10 mouse cellular contexts compared by ENCODE assay signal in the genomic region with DNA sequence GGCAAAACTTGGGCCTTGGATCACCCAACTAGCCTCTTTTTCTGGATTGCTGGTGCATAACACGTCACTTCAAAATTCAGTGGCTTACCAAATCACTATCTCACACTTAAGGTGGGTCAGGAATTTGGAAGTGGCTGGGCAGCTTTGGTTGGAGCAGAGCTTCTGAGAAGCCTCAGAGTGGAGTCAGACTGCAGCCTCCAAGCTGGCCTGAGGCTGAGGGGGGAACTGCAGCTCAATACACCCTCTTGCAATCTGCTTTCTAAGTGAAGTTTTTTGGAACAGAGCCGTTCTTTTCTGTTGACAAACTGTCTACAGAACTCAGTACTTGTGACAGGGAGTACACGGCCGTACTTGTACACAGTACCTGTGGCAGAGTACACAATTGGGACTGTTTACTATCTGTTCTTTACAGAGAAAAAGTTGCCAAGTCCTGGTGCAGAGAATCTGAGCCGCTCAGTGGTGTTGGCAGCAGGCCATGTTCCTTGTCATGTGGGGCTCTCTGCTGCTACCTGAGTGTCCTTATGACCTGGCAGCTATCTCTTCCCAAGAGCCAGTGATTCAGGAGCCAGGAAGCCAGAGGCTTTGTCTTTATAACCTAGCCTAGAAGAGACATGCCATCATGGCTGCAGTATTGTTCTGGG.
DNase-seq lines count a peak whose midpoint lies in the region; ATAC-seq and TF ChIP-seq lines count a peak whose summit lies in the region.
"Had no signal": no experiment of that assay in that cellular context is flagged by ENCODE, and none has a peak within 500 bp of the region (broad histone marks: within the 10 kb centered on the region; RNA-seq: fewer than 3 reads in every experiment).

No protein-coding gene starts in this region.

- H3K27me3 ChIP-seq in kidney, adult 2 months (replicated peaks; ENCODE audit: control insufficient read depth, insufficient read depth, low read length), result no peaks in the 10 kb centered on the region
- H3K27me3 ChIP-seq in kidney, embryonic 16.5 days (ENCODE audit: insufficient read depth, low read length), result no peaks in the 10 kb centered on the region
- H3K27me3 ChIP-seq in intestine, postnatal 0 days (replicated peaks; ENCODE audit: control insufficient read depth, insufficient read depth, low read length), result no peaks in the 10 kb centered on the region
- H3K27me3 ChIP-seq: neural tube, embryonic 13.5 days had no signal

- H3K36me3 ChIP-seq in kidney, adult 2 months (ENCODE audit: control insufficient read depth, insufficient read depth, low read length), result no peaks in the 10 kb centered on the region
- no peaks in the 10 kb centered on the region for H3K36me3 ChIP-seq in kidney, embryonic 16.5 days (ENCODE audit: insufficient read depth, low read length)
- H3K36me3 ChIP-seq in intestine, postnatal 0 days (ENCODE audit: control insufficient read depth, insufficient read depth), result peaks cover 3% of the 10 kb centered on the region; the same call in 1 of the 2 replicates
- H3K36me3 ChIP-seq: G1E had no signal

- ATAC-seq in kidney, embryonic 16.5 days (ENCODE audit: low FRiP score, low TSS enrichment), result no peak
- ATAC-seq in intestine, postnatal 0 days, result 0 out of 2 replicates have a peak, but pooled peaks have one; percentile 40
- ATAC-seq in erythroblast, adult 5-6 weeks (replicated peaks; ENCODE audit: low FRiP score, poor library complexity, severe bottlenecking), result no peak

- H3K4me3 ChIP-seq in kidney, adult 2 months (ENCODE audit: insufficient read depth, low read depth, low read length), result no peak overlapping the region
- no peak overlapping the region for H3K4me3 ChIP-seq in kidney, embryonic 16.5 days (ENCODE audit: low read length)
- H3K4me3 ChIP-seq in intestine, postnatal 0 days (ENCODE audit: low read depth, low read length), result no peak overlapping the region
- H3K4me3 ChIP-seq: neural tube, embryonic 13.5 days had no signal

- no peak overlapping the region for H3K9ac ChIP-seq in kidney, embryonic 16.5 days (replicated peaks; ENCODE audit: low read length)
- H3K9ac ChIP-seq in intestine, postnatal 0 days (ENCODE audit: low read depth, low read length), result no peak overlapping the region
- H3K9ac ChIP-seq: neural tube, embryonic 13.5 days had no signal

- H3K4me2 ChIP-seq in kidney, embryonic 16.5 days (replicated peaks; ENCODE audit: low read depth, low read length), result no peak overlapping the region
- H3K4me2 ChIP-seq in intestine, postnatal 0 days (replicated peaks; ENCODE audit: low read depth), result no peak overlapping the region
- H3K4me2 ChIP-seq: neural tube, embryonic 13.5 days had no signal

- WGBS in kidney, adult 2 months, result 43% methylated on average over 5 of the region's 5 CpGs
- 81% methylated on average over 5 of the region's 5 CpGs for WGBS in kidney, embryonic 16.5 days
- WGBS in intestine, postnatal 0 days, result 53% methylated on average over 5 of the region's 5 CpGs

- TF ChIP-seq CTCF in kidney, adult 2 months (conservative IDR thresholded peaks at IDR 0.05; ENCODE audit: insufficient read depth, insufficient read length, low read depth, low read length), result no peak
- TF ChIP-seq CTCF in intestine, postnatal 0 days (IDR thresholded peaks at IDR 0.05; ENCODE audit: low read depth), result peak; percentile 28; the same call in 1 of the 2 replicates

- DNase-seq in kidney, adult 2 months, result peak; percentile 69
- DNase-seq in cerebellum, postnatal 36 days, result peak; percentile 81 to 83
- peak; percentile 67 to 84 for DNase-seq in lung, postnatal 4 days
- DNase-seq in ovary, postnatal 10 days (ENCODE audit: low spot score), result no peak
- DNase-seq in frontal cortex, adult 2 months (ENCODE audit: extremely low spot score in 1 of 2, low spot score in 1 of 2), result no peak

- no peak for TF ChIP-seq POLR2A in kidney, adult 2 months (IDR thresholded peaks at IDR 0.05; ENCODE audit: low read depth, low read length)

- no peaks in the 10 kb centered on the region for H3K4me1 ChIP-seq in kidney, adult 2 months (ENCODE audit: control insufficient read depth, insufficient read depth, low read length)
- peaks cover 8% of the 10 kb centered on the region; the same call in 1 of the 2 replicates for H3K4me1 ChIP-seq in kidney, embryonic 16.5 days (ENCODE audit: insufficient read depth, low read length)
- H3K4me1 ChIP-seq in intestine, postnatal 0 days (replicated peaks; ENCODE audit: control insufficient read depth, insufficient read depth, low read length), result 0 out of 2 replicates have a peak, but pooled peaks cover 4% of the 10 kb centered on the region

- H3K9me3 ChIP-seq in kidney, embryonic 16.5 days (ENCODE audit: low read length), result no peaks in the 10 kb centered on the region
- no peaks in the 10 kb centered on the region for H3K9me3 ChIP-seq in intestine, postnatal 0 days (ENCODE audit: control insufficient read depth)
- H3K9me3 ChIP-seq: G1E; neural tube, embryonic 13.5 days had no signal

- H3K27ac ChIP-seq in kidney, adult 2 months (ENCODE audit: insufficient read depth, low read depth, low read length), result no peak overlapping the region
- H3K27ac ChIP-seq in kidney, embryonic 16.5 days (ENCODE audit: low read length), result no peak overlapping the region
- peak overlapping the region; percentile 41; the same call in 1 of the 2 replicates for H3K27ac ChIP-seq in intestine, postnatal 0 days (ENCODE audit: low read depth, low read length)
- H3K27ac ChIP-seq: neural tube, embryonic 13.5 days had no signal

Comparison
In these comparisons a context has a peak if more than half of its experiments do, and no peak if none do; other contexts are left out.
1. DNase-seq: peak in kidney, adult 2 months (single experiment), cerebellum, postnatal 36 days (2 of 2) and lung, postnatal 4 days (2 of 2); none in ovary, postnatal 10 days (single experiment) and frontal cortex, adult 2 months (0 of 2).